Mouse (Mus musculus) embryo, embryonic 10.5 days (tissue): ENCODE results near the gene Spatc1l.

Experiments
- DNase-seq: peaks from one replicate; pipeline ENCODE4 v3.0.0-alpha.2; 2015; ENCODE audit warnings: low spot score

Spatc1l gene

GRCm38 (mm10) chr10:76561972-76562371, at the start of gene Spatc1l:
TSS of gene Spatc1l (plus strand) at chr10:76562272.
- DNase-seq: no peak

GRCm38 (mm10) chr10:76512965-76513583, 49.0 kb upstream of the Spatc1l start:
- peak; percentile 85 for DNase-seq

- DNase-seq: no peak
Observed at GRCm38 (mm10) chr10:76530922-76531321, 31.1 kb upstream of the Spatc1l start.

GRCm38 (mm10) chr10:76531375-76531774, 30.7 kb upstream of the Spatc1l start, which contains the start of gene Lss:
TSS of gene Lss (plus strand) at chr10:76531588.
- DNase-seq: peak; percentile 97

- peak; percentile 27 for DNase-seq
Observed at GRCm38 (mm10) chr10:76531828-76532227, 30.2 kb upstream of the Spatc1l start.

GRCm38 (mm10) chr10:76535526-76535925, 26.5 kb upstream of the Spatc1l start:
- DNase-seq: no peak

- DNase-seq: no peak
Observed at GRCm38 (mm10) chr10:76537619-76538018, 24.5 kb upstream of the Spatc1l start.

- no peak for DNase-seq
Observed at GRCm38 (mm10) chr10:76541336-76542085, 20.6 kb upstream of the Spatc1l start.

- DNase-seq: no peak
Observed at GRCm38 (mm10) chr10:76542636-76543375, 19.3 kb upstream of the Spatc1l start.

GRCm38 (mm10) chr10:76546566-76546965, 15.5 kb upstream of the Spatc1l start:
- no peak for DNase-seq

GRCm38 (mm10) chr10:76548218-76548617, 13.9 kb upstream of the Spatc1l start:
- DNase-seq: no peak

GRCm38 (mm10) chr10:76550458-76550857, 11.6 kb upstream of the Spatc1l start:
- DNase-seq: peak; percentile 11

GRCm38 (mm10) chr10:76551556-76551955, 10.5 kb upstream of the Spatc1l start:
- DNase-seq: no peak

GRCm38 (mm10) chr10:76554061-76554460, 8.0 kb upstream of the Spatc1l start:
- DNase-seq: no peak

GRCm38 (mm10) chr10:76569996-76570685, 8.1 kb downstream of the Spatc1l start:
- DNase-seq: no peak

- DNase-seq: no peak
Observed at GRCm38 (mm10) chr10:76571070-76571469, 9.0 kb downstream of the Spatc1l start.

GRCm38 (mm10) chr10:76572151-76572550, 10.1 kb downstream of the Spatc1l start:
- no peak for DNase-seq

GRCm38 (mm10) chr10:76575374-76575773, 13.3 kb downstream of the Spatc1l start, which contains the start of gene Ftcd:
TSS of gene Ftcd (plus strand) at chr10:76575648.
- no peak for DNase-seq

- DNase-seq: no peak
Observed at GRCm38 (mm10) chr10:76576920-76577319, 14.8 kb downstream of the Spatc1l start.

GRCm38 (mm10) chr10:76584138-76584537, 22.1 kb downstream of the Spatc1l start:
- no peak for DNase-seq

- DNase-seq: peak; percentile 5
Observed at GRCm38 (mm10) chr10:76586190-76586589, 24.1 kb downstream of the Spatc1l start.

- no peak for DNase-seq
Observed at GRCm38 (mm10) chr10:76590197-76590596, 28.1 kb downstream of the Spatc1l start.
